Mouse (Mus musculus): ENCODE measurements around the gene Lgals3bp.
A peak's percentile ranks its signal among the peaks of the same experiment; 100 is the strongest.

Lgals3bp gene

DNA sequence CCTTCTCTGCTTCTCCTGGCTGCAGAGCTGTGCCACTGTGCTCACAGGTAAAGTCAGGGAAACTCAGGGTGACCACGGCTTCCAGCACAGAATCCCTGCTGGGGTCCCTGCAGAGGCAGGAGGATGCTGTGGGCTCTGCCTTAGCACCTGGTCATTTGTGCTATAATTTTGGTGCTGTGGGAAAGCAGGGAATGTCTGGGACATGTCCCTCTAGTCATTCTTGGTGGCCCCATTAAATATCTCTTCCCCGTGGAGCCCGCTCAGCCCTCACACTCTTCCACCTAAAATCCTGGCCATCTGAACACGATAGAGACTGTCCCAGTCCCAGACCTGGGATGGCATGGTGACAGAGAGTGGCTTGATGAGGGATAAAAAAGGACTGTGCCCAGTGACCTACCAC, 37.9 kb downstream of the Lgals3bp start:
- DNase-seq (ENCODE audit: low read depth in 2 of 2, low spot score in 2 of 2) = no peak

DNA sequence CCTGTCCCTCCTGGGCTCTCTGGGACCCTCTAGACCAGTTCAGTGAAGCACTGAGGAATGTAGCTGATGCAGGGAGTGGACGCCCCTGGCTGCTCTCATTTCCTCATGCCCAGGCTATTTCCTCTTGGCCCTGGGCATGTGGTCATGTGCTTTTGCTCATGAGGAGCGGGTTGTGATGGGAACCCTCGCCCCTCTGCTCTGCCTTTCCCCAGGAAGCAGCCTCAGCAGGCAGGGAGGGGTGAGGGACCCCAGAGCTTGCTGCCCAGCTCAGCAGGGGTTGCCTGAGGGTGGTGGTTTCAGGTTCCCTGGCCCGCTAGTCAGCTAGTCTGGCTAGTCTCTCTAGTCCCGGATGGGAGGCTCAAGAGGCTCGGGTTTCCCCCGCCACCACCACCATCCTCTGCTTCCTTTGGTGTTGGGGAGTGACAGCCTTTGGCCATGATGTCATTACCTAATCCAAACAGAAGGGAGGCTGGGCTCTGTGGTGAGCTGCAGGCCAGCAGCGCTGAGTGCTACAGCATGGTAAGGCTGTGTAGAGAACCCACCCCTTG, 38.8 kb downstream of the Lgals3bp start:
- DNase-seq (ENCODE audit: low read depth in 2 of 2, low spot score in 2 of 2) = no peak

DNA sequence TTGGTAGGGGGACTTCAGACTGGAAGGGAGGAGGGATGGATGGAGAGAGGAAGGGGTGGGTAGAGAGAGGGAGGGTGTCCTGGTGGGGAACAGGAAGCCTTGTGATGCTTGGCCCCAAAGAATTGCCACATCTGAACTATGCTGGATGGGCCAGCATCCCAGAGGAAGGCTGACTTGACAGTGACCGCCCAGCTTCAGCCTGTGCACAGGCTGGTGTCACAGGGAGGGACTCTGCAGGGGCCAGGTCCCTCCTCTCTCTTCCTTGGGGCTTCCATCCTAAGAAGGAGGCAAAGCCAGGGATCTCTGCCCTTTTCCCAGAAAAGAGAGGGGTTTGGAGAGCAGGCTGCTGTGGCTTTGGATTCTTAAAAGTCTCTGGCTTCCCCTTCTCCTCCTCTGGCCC, 39.4 kb downstream of the Lgals3bp start:
- DNase-seq (ENCODE audit: low read depth in 2 of 2, low spot score in 2 of 2) = no peak

DNA sequence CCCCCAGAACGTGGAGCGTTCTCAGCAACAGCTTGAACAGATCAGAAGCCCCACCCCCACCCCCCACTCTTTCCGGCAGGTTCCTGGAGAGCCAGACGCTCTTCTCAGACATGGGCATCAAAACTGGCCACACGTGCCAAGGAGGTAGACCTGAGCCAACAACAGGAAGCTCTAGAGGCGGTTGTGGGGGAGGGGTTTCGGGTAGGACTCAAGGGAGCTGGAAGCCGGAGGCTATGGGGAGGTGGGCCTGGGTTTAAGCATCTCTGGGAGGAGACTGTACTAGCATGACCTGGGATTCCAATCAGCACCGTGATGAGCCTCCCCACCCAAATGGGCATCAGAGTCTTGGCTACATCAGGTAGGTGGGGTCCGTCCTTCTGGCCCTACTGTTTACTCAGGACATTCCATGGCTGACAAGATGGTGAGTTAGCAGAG, 41.0 kb downstream of the Lgals3bp start:
- no peak for DNase-seq (ENCODE audit: low read depth in 2 of 2, low spot score in 2 of 2)

DNA sequence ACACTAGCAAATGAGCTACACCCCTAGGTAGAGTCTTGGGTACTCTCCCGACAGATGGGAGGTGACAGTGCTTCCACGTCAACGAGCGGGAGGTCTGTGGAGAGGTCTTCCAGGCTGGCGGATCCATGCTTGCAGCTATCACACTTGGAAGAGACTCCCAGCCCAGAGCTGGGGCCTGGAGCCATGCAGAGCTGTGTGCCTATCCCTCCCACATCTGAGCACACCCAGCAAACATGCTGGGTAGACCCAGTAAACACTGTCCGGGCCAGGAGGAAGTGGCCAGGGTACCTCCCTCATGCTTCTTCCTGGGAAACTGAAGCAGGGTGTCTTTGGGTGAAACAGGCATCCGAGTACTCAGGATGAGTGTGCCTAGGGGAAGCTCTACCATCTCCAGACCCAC, 41.4 kb downstream of the Lgals3bp start:
- no peak for DNase-seq (ENCODE audit: low read depth in 2 of 2, low spot score in 2 of 2)

DNA sequence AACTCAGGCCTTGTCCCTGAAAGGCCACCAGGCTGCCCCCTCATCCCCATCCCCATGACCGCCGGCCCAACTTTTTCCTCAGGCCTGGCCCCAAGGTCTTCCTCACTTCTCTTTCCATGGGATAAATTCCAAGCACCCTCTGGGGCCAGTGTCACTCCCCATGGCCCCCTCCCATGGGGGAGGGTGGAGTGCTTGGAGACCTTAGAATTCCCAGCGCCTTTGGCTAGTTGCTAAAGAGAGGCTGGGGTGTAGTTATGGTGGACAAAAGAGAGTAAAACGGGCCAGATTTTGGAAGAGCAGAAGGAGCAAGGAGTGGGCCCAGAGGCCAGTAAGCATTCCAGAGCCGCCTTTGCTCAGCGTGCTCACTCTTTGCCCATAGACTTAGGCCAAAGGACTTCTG, 46.3 kb downstream of the Lgals3bp start, which contains the start of gene Timp2:
Timp2 (minus strand) TSS at position 101 of the 400 bp plus-strand sequence.
- DNase-seq (ENCODE audit: low read depth in 2 of 2, low spot score in 2 of 2) = no peak

DNA sequence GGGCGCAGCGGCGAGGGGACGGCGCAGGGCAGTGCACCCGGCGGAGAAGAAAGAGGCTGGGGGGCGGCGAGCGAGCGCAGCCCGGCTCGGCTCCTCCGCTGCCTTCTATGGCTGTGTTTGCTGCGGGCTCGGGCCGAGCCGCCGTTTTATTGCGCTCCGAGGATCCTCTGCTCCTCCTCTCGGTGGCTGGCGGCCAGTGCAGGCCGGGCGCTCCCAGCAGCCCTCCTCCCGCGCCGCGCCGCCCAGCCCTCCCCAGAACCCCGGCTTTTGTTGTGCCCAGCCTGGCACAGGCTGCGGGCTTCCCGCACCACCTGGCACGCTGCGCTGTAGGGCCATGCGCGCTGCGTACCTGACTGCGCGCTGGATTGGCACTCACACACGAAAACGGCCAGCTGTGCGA, 46.7 kb downstream of the Lgals3bp start:
- peak; percentile 82 to 83 for DNase-seq (ENCODE audit: low read depth in 2 of 2, low spot score in 2 of 2)

DNA sequence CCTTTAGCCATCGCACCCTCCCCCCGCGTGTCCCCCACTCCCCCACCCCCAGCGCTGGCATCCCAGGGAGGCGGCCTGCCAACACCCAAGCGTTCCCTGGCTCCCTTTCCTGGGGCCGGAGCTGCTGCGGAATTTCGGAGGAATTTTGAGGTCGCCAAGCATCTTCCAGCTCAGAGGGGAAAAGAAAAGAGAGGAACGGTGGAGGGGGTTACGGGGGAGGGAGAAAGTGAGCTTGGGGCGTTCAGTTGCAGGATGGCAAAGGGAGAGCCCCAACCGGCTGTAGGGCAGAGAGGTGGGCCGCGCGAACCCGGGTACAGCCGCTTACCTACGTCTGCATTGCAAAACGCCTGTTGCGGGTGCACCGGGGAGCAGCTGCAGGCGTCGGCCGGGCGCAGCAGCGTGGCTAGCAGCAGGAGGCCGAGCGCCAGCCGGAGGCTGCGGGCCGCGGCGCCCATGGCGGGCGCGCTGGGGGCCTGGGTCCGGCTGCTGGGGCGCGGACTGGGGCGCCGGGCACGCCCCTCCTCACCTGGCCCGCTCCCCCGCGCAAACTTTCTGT, 47.2 kb downstream of the Lgals3bp start:
- DNase-seq (ENCODE audit: low read depth in 2 of 2, low spot score in 2 of 2) = no peak

DNA sequence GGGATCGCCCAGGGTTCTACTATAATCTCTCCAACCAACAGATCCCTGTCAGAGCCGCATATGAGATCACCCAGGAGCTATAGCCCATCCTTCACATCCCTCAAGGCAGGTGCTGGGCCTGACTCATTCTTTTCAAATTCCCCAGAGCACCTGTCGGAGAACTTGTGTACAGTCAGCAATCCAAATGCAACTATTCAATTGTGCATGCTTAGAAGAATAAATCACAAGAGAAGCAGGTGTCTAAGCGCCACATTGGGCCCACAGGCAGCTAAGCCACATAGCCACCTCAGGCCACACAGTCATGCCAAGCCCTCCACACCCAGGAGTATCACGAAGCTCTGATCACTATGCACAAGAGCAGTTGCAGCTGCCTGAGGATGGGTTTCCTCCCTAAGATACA, 52.4 kb downstream of the Lgals3bp start:
- DNase-seq (ENCODE audit: low read depth in 2 of 2, low spot score in 2 of 2) = no peak

DNA sequence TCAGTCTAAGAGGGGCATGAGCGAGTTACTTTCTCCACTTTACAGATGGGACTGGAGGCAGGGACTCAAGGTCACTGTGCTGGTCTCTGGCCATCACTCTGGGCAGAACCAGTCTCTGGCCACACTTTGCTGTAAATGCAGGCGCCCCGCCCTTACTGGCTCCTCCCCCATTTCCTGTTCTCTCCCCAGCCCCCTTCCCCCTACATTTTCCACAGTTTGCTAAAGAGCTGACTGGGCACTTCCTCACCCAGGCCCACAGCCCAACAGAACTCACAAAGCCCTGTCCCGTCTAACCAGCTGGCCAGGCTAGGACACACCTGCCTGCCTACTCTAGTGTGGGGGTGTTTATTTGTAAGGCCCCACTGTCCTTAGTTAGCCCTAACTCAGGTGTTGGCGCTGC, 53.0 kb downstream of the Lgals3bp start:
- peak in 1 of 2 experiments; percentile 46 for DNase-seq (ENCODE audit: low read depth in 2 of 2, low spot score in 2 of 2)

DNA sequence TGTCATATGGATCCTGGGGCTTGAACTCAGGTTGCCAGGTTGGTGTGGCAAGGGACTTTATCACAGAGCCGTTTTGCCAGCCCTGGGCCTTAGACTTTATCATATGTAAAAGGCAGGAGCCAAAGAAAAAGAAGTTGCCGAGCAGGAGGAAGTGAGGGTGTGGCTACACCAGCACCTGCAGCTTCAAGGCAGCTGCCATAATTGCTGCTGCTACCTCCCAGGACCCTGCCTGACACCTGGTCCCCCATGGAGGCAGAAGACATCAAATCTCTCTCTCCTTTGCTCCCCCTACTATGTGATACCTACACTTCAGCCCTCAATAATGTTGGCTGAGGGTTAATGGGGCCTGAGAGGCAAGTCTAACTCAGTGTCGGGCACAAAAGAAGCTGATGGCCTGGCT, 53.5 kb downstream of the Lgals3bp start:
- no peak for DNase-seq (ENCODE audit: low read depth in 2 of 2, low spot score in 2 of 2)

DNA sequence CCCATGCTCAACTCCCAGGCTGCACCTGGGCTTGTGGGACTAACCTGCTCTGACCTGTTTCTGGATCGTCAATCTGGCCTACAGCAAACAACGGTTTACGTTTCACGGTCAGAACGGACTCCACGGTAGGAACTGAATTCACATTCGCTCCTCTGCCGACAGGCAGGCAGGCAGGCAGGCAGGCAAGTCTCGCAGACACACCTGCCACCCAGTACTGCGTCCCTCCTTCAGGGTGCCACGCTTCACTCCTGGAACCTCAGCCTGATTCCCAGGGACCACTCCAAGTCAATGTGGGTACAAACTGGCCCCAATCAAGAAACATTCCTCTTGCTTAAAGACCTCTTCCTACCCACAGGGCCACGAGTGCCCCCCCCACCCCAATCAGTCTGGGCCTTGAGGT, 54.0 kb downstream of the Lgals3bp start:
- DNase-seq (ENCODE audit: low read depth in 2 of 2, low spot score in 2 of 2) = no peak

DNA sequence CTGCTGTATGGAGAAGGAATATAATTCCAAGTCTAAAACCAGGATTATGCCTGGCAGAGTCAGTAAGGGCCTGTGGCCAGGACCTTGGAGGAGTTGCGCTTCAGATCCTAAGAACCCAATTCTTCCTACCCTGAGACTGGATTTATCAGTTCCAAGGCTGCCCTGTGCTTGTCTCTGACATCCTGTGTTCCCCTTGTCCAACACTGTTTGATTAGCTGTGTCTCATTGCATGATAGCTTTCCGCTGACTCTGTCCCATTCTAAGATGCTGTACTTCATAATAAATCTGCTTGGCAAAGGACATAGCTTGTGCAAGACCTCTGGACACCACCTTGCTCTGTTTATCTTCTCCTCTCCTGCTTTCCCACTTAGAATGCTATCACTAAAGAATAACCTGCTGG, 54.5 kb downstream of the Lgals3bp start:
- no peak for DNase-seq (ENCODE audit: low read depth in 2 of 2, low spot score in 2 of 2)

DNA sequence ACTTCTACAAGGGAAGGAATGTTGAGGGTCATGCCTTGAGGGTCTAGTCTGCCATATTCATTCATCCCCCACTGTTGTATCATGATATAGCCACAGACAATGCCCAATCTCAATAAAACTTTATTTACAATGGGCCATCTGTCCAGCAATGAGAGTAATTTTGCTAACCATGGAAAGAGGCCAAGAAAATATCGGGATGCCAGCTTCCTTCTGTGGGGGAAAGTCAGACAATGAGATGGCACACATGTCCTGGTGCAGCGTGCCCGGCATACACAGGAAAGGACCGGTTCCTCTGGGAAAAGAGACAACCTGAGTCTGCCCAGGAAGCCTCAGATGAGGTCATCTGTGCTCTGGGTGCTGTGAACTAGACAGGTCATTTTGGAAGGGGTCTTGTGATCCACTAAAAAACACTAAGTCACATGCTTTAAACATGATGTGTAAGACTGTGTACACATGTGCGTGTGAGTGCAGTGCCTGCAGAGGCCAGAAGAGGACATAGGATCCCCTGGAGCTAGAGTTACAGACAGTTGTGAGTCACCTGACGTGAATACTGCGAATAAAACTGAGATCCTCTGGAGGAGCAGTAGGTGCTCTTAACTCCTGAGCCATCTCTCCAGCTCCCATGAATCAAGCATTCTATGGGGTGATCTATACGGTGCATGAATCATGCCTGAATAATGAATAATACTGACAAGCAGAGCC, 55.3 kb downstream of the Lgals3bp start:
- no peak for DNase-seq (ENCODE audit: low read depth in 2 of 2, low spot score in 2 of 2)

DNA sequence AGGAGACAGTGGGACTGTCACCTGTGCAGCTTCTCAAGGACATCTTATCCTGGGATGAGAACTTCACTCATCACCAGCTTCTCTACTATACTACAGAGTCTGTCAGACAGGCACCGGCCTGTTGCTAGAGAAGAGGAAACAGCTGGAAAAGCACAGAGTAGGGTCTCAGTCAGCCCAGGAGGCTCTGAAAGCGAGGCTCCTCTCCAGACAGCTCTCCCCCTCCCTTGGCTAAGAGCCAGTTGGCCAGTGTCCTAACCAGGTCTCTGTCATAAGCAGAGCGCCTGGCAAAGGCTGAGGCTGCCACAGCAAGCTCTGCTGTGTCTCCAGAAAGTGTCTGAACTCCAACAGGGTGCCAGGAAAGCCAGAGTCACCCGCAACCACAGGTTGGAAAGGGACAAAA, 56.2 kb downstream of the Lgals3bp start:
- DNase-seq (ENCODE audit: low read depth in 2 of 2, low spot score in 2 of 2) = no peak

DNA sequence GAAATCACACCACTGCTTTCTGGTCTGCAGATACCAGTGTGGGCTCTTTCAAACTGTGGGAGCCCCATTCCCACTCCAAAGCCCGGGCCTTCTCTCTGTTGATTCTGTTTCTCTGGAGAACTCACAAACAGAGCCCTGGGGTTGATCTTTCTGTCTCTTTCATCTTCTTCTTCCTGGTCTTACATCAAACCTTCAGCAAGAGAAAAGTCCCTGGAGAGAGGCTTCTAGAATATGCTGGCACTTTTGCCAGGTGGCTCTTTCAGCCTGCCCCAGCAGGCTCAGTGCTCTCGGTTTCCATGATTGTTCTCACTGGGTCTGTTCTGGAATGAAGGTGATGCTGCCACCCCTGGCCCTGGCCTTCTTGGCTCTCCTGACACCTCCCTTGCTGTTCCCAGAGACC, 58.3 kb downstream of the Lgals3bp start:
- DNase-seq (ENCODE audit: low read depth in 2 of 2, low spot score in 2 of 2) = no peak

All from CD8-positive naive resting alpha-beta T cell, adult 2 months (primary cell).